Mouse (Mus musculus): ENCODE results near the gene Tmem121b. TPM values are rescaled to one million over a fixed set of nuclear protein-coding genes. Genes with fewer than 3 reads are reported as not detected.

Tmem121b gene
- total and polyA plus RNA-seq, 3 experiments: not detected

- peaks cover 18 to 34% of the 10 kb centered on the region in 2 experiments for H3K4me1 ChIP-seq (ENCODE audit: control insufficient read depth in 1 of 2, insufficient read depth in 2 of 2)
- H3K4me3 ChIP-seq (replicated peaks in 1 of 3; ENCODE audit: low read depth in 2 of 3, low read length in 2 of 3, poor library complexity in 1 of 3): no peak overlapping the region
- no peak overlapping the region for H3K4me2 ChIP-seq (ENCODE audit: insufficient read depth, low read depth, poor library complexity, severe bottlenecking)
- no peak overlapping the region for H3K27ac ChIP-seq (ENCODE audit: insufficient read depth, low read depth)
- no peaks in the 10 kb centered on the region for H3K9me3 ChIP-seq (replicated peaks; ENCODE audit: low read length)
- peaks cover 12% of the 10 kb centered on the region for H3K79me2 ChIP-seq (replicated peaks; ENCODE audit: control insufficient read depth, extremely low read depth, insufficient read depth, poor library complexity, severe bottlenecking)
- H3K36me3 ChIP-seq (replicated peaks in 1 of 2; ENCODE audit: control insufficient read depth in 1 of 2, insufficient read depth in 1 of 2, low read length in 1 of 2): peaks cover 58 to 74% of the 10 kb centered on the region in 2 experiments
- no peak for DNase-seq (ENCODE audit: extremely low read depth)
- no peaks in the 10 kb centered on the region for H3K27me3 ChIP-seq (replicated peaks)
- dilution Hi-C loops (cut with MboI; ENCODE audit: extremely low pct_ligation_motif_present, extremely low pct_unique_long_range_greater_than_20kb, low sequenced_read_pairs) (no loop called here), in situ Hi-C loops (cut with MboI; ENCODE audit: low pct_ligation_motif_present, low pct_unique_long_range_greater_than_20kb, low sequenced_read_pairs) (no loop called here)
- H3K9ac ChIP-seq (ENCODE audit: insufficient read depth, low read depth): no peak overlapping the region
- TF ChIP-seq POLR2A (IDR thresholded peaks at IDR 0.05; ENCODE audit: low read depth, low read length) (no peak), HCFC1 (IDR thresholded peaks at IDR 0.05; ENCODE audit: low read depth, low read length) (no peak), KAT2A (IDR thresholded peaks at IDR 0.05; ENCODE audit: insufficient replicate concordance, low read length) (no peak), USF2 (conservative IDR thresholded peaks at IDR 0.05; ENCODE audit: low read depth, low read length) (no peak), RAD21 (IDR thresholded peaks at IDR 0.05; ENCODE audit: low read depth, low read length) (no peak), UBTF (IDR thresholded peaks at IDR 0.05; ENCODE audit: low read depth, low read length) (no peak), SMC3 (IDR thresholded peaks at IDR 0.05; ENCODE audit: low read depth, low read length) (no peak), PAX5 (IDR thresholded peaks at IDR 0.05; ENCODE audit: low read length) (no peak)
Observed at GRCm38 (mm10) chr6:120475288-120475687, 18.3 kb downstream of the Tmem121b start.

- Histone ChIP-seq H3K4me2 (ENCODE audit: insufficient read depth, low read depth, poor library complexity, severe bottlenecking) (no peak overlapping the region), H3K27ac (ENCODE audit: insufficient read depth, low read depth) (0 out of 2 replicates have a peak overlapping the region, but pooled peaks have one; percentile 10), H3K4me1 (ENCODE audit: control insufficient read depth in 1 of 2, insufficient read depth in 2 of 2) (peaks cover 21 to 47% of the 10 kb centered on the region in 2 experiments), H3K9me3 (replicated peaks; ENCODE audit: low read length) (no peaks in the 10 kb centered on the region), H3K4me3 (replicated peaks in 1 of 3; ENCODE audit: low read depth in 2 of 3, low read length in 2 of 3, poor library complexity in 1 of 3) (no peak overlapping the region), H3K9ac (ENCODE audit: insufficient read depth, low read depth) (no peak overlapping the region), H3K36me3 (replicated peaks in 1 of 2; ENCODE audit: control insufficient read depth in 1 of 2, insufficient read depth in 1 of 2, low read length in 1 of 2) (peaks cover 41 to 55% of the 10 kb centered on the region in 2 experiments), H3K79me2 (replicated peaks; ENCODE audit: control insufficient read depth, extremely low read depth, insufficient read depth, poor library complexity, severe bottlenecking) (peaks cover 19% of the 10 kb centered on the region), H3K27me3 (replicated peaks) (no peaks in the 10 kb centered on the region)
- DNase-seq (ENCODE audit: extremely low read depth): no peak
- dilution Hi-C loops (cut with MboI; ENCODE audit: extremely low pct_ligation_motif_present, extremely low pct_unique_long_range_greater_than_20kb, low sequenced_read_pairs) (no loop called here), in situ Hi-C loops (cut with MboI; ENCODE audit: low pct_ligation_motif_present, low pct_unique_long_range_greater_than_20kb, low sequenced_read_pairs) (no loop called here)
- TF ChIP-seq RCOR1 (conservative IDR thresholded peaks at IDR 0.05; ENCODE audit: low read depth, low read length) (no peak), USF1 (IDR thresholded peaks at IDR 0.05; ENCODE audit: low read depth, low read length) (no peak), SIN3A (IDR thresholded peaks at IDR 0.05; ENCODE audit: low read length) (no peak), RAD21 (IDR thresholded peaks at IDR 0.05; ENCODE audit: low read depth, low read length) (no peak), BHLHE40 (IDR thresholded peaks at IDR 0.05; ENCODE audit: low read depth, low read length) (no peak), MYC (IDR thresholded peaks at IDR 0.05; ENCODE audit: low read depth, low read length) (no peak), MAZ (IDR thresholded peaks at IDR 0.05; ENCODE audit: low read depth, low read length) (no peak), HCFC1 (IDR thresholded peaks at IDR 0.05; ENCODE audit: low read depth, low read length) (no peak), MAFK (IDR thresholded peaks at IDR 0.05; ENCODE audit: insufficient replicate concordance, low read length) (no peak), MAX (IDR thresholded peaks at IDR 0.05; ENCODE audit: low read length) (no peak), ZKSCAN1 (IDR thresholded peaks at IDR 0.05; ENCODE audit: borderline replicate concordance, low read depth, low read length) (no peak), ELF1 (IDR thresholded peaks at IDR 0.05; ENCODE audit: low read depth, low read length) (no peak)
Observed at GRCm38 (mm10) chr6:120473427-120473826, 20.2 kb downstream of the Tmem121b start.
